ENCODE assay signal across 9 mouse cellular contexts in the genomic region with DNA sequence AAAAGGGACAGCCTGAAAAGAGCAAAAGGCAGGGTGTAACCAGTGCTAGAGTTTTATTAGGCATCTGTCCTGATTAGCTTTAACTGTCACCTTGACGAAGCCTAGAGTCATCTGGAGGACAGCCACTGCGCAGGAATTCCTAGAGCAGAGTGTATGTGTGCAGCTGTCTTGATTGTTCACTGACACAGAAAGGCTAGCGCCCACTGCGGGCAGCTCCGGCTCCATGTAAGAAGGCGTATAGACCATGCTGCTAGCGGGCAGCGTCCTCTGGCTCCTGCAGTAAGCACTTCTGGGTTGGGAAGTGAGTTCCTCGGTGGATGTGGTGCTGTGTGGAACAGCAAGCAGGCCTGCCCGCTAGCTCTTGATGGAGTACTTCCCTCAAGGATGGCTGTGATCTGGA.
DNase-seq lines count a peak whose midpoint lies in the region; ATAC-seq lines count a peak whose summit lies in the region.
"Had no signal": no experiment of that assay in that cellular context is flagged by ENCODE, and none has a peak within 500 bp of the region (broad histone marks: within the 10 kb centered on the region; RNA-seq: fewer than 3 reads in every experiment).

No protein-coding gene starts in this region.

- H3K27me3 ChIP-seq in heart, embryonic 11.5 days (ENCODE audit: control insufficient read depth, insufficient read depth, low read length), result no peaks in the 10 kb centered on the region
- 0 out of 2 replicates have a peak, but pooled peaks cover 3% of the 10 kb centered on the region for H3K27me3 ChIP-seq in limb, embryonic 15.5 days
- no peaks in the 10 kb centered on the region for H3K27me3 ChIP-seq in kidney, embryonic 14.5 days (ENCODE audit: control insufficient read depth, insufficient read depth, low read length)

- H3K4me2 ChIP-seq in heart, embryonic 11.5 days, result no peak overlapping the region; the same call in 1 of the 2 replicates
- H3K4me2 ChIP-seq in limb, embryonic 15.5 days, result no peak overlapping the region
- H3K4me2 ChIP-seq in kidney, embryonic 14.5 days (replicated peaks; ENCODE audit: low read depth, low read length), result no peak overlapping the region

- H3K27ac ChIP-seq in heart, embryonic 11.5 days (ENCODE audit: low read depth, low read length), result 0 out of 2 replicates have a peak overlapping the region, but pooled peaks have one; percentile 12
- no peak overlapping the region for H3K27ac ChIP-seq in limb, embryonic 15.5 days
- no peak overlapping the region for H3K27ac ChIP-seq in kidney, embryonic 14.5 days (ENCODE audit: low read depth, low read length)

- ATAC-seq in heart, embryonic 11.5 days (replicated peaks; ENCODE audit: insufficient number of reproducible peaks, low FRiP score, low TSS enrichment), result peak; percentile 50; the same call in 1 of the 2 replicates
- ATAC-seq in limb, embryonic 15.5 days (ENCODE audit: insufficient number of reproducible peaks, low FRiP score, low TSS enrichment, low read depth), result peak; percentile 48; the same call in 1 of the 2 replicates
- no peak for ATAC-seq in kidney, embryonic 14.5 days (ENCODE audit: low FRiP score, low TSS enrichment)

- peak overlapping the region; percentile 22; the same call in 1 of the 2 replicates for H3K9ac ChIP-seq in heart, embryonic 11.5 days (ENCODE audit: low read depth, low read length)
- no peak overlapping the region for H3K9ac ChIP-seq in limb, embryonic 15.5 days
- no peak overlapping the region for H3K9ac ChIP-seq in kidney, embryonic 14.5 days (ENCODE audit: low read depth, low read length)

- no peaks in the 10 kb centered on the region for H3K9me3 ChIP-seq in heart, embryonic 11.5 days (replicated peaks; ENCODE audit: control insufficient read depth, low read length)
- no peaks in the 10 kb centered on the region for H3K9me3 ChIP-seq in limb, embryonic 15.5 days
- H3K9me3 ChIP-seq in kidney, embryonic 14.5 days (ENCODE audit: control insufficient read depth, low read length), result no peaks in the 10 kb centered on the region

- DNase-seq in heart, adult 18-20 months, result peak; percentile 29 to 31
- DNase-seq in heart, adult 8-10 months (ENCODE audit: low spot score), result no peak
- DNase-seq in R1 (ENCODE audit: low read depth, low spot score), result peak; percentile 20
- no peak for DNase-seq in ovary, postnatal 10 days (ENCODE audit: low spot score)
- no peak for DNase-seq in urinary bladder, postnatal 4 days (ENCODE audit: low spot score in 2 of 2)
- DNase-seq: lung, postnatal 36 days had no signal

- H3K4me3 ChIP-seq in heart, embryonic 11.5 days (ENCODE audit: low read depth, low read length), result no peak overlapping the region
- H3K4me3 ChIP-seq in limb, embryonic 15.5 days, result no peak overlapping the region
- H3K4me3 ChIP-seq in kidney, embryonic 14.5 days (ENCODE audit: low read length), result no peak overlapping the region

- peaks cover 42% of the 10 kb centered on the region for H3K4me1 ChIP-seq in heart, embryonic 11.5 days (ENCODE audit: control insufficient read depth, insufficient read depth, low read length)
- peaks cover 27% of the 10 kb centered on the region for H3K4me1 ChIP-seq in limb, embryonic 15.5 days
- peaks cover 20% of the 10 kb centered on the region for H3K4me1 ChIP-seq in kidney, embryonic 14.5 days (ENCODE audit: control insufficient read depth, insufficient read depth, low read length)

- WGBS in heart, embryonic 11.5 days (ENCODE audit: insufficient replicate concordance), result 64% methylated on average over 10 of the region's 10 CpGs
- WGBS in limb, embryonic 15.5 days, result 48% methylated on average over 10 of the region's 10 CpGs
- 56% methylated on average over 10 of the region's 10 CpGs for WGBS in kidney, embryonic 14.5 days

- no peaks in the 10 kb centered on the region for H3K36me3 ChIP-seq in heart, embryonic 11.5 days (ENCODE audit: control insufficient read depth, insufficient read depth, low read length)
- H3K36me3 ChIP-seq in limb, embryonic 15.5 days, result no peaks in the 10 kb centered on the region
- no peaks in the 10 kb centered on the region for H3K36me3 ChIP-seq in kidney, embryonic 14.5 days (ENCODE audit: control insufficient read depth, insufficient read depth, low read length)

Comparison
In these comparisons a context has a peak if more than half of its experiments do, and no peak if none do; other contexts are left out.
1. DNase-seq: peak in heart, adult 18-20 months (2 of 2) and R1 (single experiment); none in heart, adult 8-10 months (single experiment), ovary, postnatal 10 days (single experiment) and urinary bladder, postnatal 4 days (0 of 2).